Mouse (Mus musculus) liver, postnatal 0 days (tissue): ENCODE results near the gene H1foo. TPM values are rescaled to one million over a fixed set of nuclear protein-coding genes. Genes with fewer than 3 reads are reported as not detected.

ENCODE experiments used
- ATAC-seq: fragments of 200-750 bp; cut with Nextera tagmentation; 2 replicates; pipeline ENCODE4 v1.8.0; 2017; ENCODE audit warnings: mild to moderate bottlenecking, moderate library complexity
- DNase-seq: peaks from one replicate; pipeline ENCODE4 v3.0.0-alpha.2; 2016
- H3K27ac ChIP-seq: fragments of 300-500 bp; sonication (generic); 2 replicates; pipeline ENCODE4 v1.5.1; 2014; ENCODE audit warnings: antibody characterized with exemption, moderate library complexity, mild to moderate bottlenecking, low read depth
- H3K27me3 ChIP-seq: fragments of 300-500 bp; sonication (generic); 2 replicates; pipeline ENCODE4 v1.6.1; 2014; ENCODE audit warnings: low read length, control low read depth, mixed read lengths; ENCODE audit not compliant: insufficient read depth
- H3K36me3 ChIP-seq: fragments of 300-500 bp; sonication (generic); replicated peaks from 2 replicates; pipeline ENCODE4 v1.6.1; 2014; ENCODE audit warnings: mild to moderate bottlenecking, control low read depth, low read length, moderate library complexity, mixed read lengths; ENCODE audit not compliant: insufficient read depth
- H3K4me1 ChIP-seq: fragments of 300-500 bp; sonication (generic); 2 replicates; pipeline ENCODE4 v1.6.1; 2014; ENCODE audit warnings: antibody characterized with exemption, mild to moderate bottlenecking, control low read depth; ENCODE audit not compliant: insufficient read depth
- H3K4me2 ChIP-seq: fragments of 300-500 bp; sonication (generic); 2 replicates; pipeline ENCODE4 v1.6.1; 2014; ENCODE audit warnings: low read depth, mild to moderate bottlenecking, low read length, moderate library complexity, mixed read lengths
- H3K4me3 ChIP-seq: fragments of 300-500 bp; sonication (generic); 2 replicates; pipeline ENCODE4 v1.5.1; 2014; ENCODE audit warnings: low read depth, low read length
- H3K9ac ChIP-seq: fragments of 300-500 bp; sonication (generic); replicated peaks from 2 replicates; pipeline ENCODE4 v1.6.1; 2014; ENCODE audit warnings: mild to moderate bottlenecking, moderate library complexity
- H3K9me3 ChIP-seq: fragments of 300-500 bp; sonication (generic); 2 replicates; pipeline ENCODE4 v1.6.1; 2016; ENCODE audit warnings: mild to moderate bottlenecking, control low read depth, low read length, mixed read lengths
- CTCF ChIP-seq: sonication (generic); IDR thresholded peaks from 2 replicates; pipeline ENCODE4 v1.5.1; 2016; ENCODE audit warnings: antibody characterized with exemption, low read depth
- EP300 ChIP-seq: IDR thresholded peaks from 2 replicates; pipeline ENCODE4 v1.6.1; 2016; ENCODE audit warnings: antibody characterized with exemption, low read depth, mild to moderate bottlenecking
- WGBS: fragments of 180-500 bp; shearing (Covaris S2); extraction: QIAGEN DNeasy Blood & Tissue Kit; methylation state at CpG from one replicate; pipeline ENCODE4 v1.1.7; 2014; ENCODE audit not compliant: insufficient replicate concordance; 5-methylcytosine and 5-hydroxymethylcytosine counted together
- polyA plus RNA-seq: library from polyadenylated mRNA; unstranded; fragments of >200 nt; fragmentation: Nextera tagmentation; extraction: Ambion mirVana; gene quantifications from 2 replicates; pipeline ENCODE4 v1.2.1, GENCODE M21; 2015

The H1foo gene
- polyA plus RNA-seq, 1 experiment from 2014 or later = not detected

- no peak overlapping the region for H3K27ac ChIP-seq
- H3K4me2 ChIP-seq = peak overlapping the region; percentile 79
- H3K9ac ChIP-seq = peak overlapping the region; percentile 47
- DNase-seq = no peak
- no peak for ATAC-seq
- peaks cover 18% of the 10 kb centered on the region for H3K4me1 ChIP-seq
- H3K9me3 ChIP-seq = no peaks in the 10 kb centered on the region
- peaks cover 35% of the 10 kb centered on the region for H3K27me3 ChIP-seq
- no peaks in the 10 kb centered on the region for H3K36me3 ChIP-seq
- TF ChIP-seq CTCF = no peak
- TF ChIP-seq EP300 = no peak
- 1% methylated on average over 60 of the region's 86 CpGs for WGBS
- peak overlapping the region; percentile 57 for H3K4me3 ChIP-seq
These were observed 48.9 kb downstream of the H1foo start for GRCm38 (mm10) chr6:115993463-115994145.

- Histone ChIP-seq H3K36me3 (no peaks in the 10 kb centered on the region), H3K4me3 (peak overlapping the region; percentile 57), H3K4me2 (peak overlapping the region; percentile 79), H3K4me1 (peaks cover 18% of the 10 kb centered on the region), H3K9ac (peak overlapping the region; percentile 47), H3K27ac (peak overlapping the region; percentile 55; the same call in 1 of the 2 replicates), H3K9me3 (no peaks in the 10 kb centered on the region), H3K27me3 (peaks cover 35% of the 10 kb centered on the region)
- peak; percentile 45 for DNase-seq
- TF ChIP-seq CTCF (0 out of 2 replicates have a peak, but pooled peaks have one; percentile 2), EP300 (no peak)
- WGBS = under 1% methylated on average over 66 of the region's 93 CpGs
- ATAC-seq = peak; percentile 54
These were observed 49.6 kb downstream of the H1foo start for GRCm38 (mm10) chr6:115994146-115994876.

- peaks cover 35% of the 10 kb centered on the region for H3K27me3 ChIP-seq
- ATAC-seq (peak; percentile 86), DNase-seq (peak; percentile 92)
- peak within 1 kb of the TSS; percentile 57 for H3K4me3 ChIP-seq
- 1% methylated on average over 40 of the region's 51 CpGs for WGBS
- peaks cover 18% of the 10 kb centered on the region for H3K4me1 ChIP-seq
- H3K4me2 ChIP-seq = peak within 1 kb of the TSS; percentile 79
- peak within 1 kb of the TSS; percentile 47 for H3K9ac ChIP-seq
- no peaks in the 10 kb centered on the region for H3K36me3 ChIP-seq
- TF ChIP-seq CTCF (no peak), EP300 (no peak)
- no peaks in the 10 kb centered on the region for H3K9me3 ChIP-seq
- peak within 1 kb of the TSS; percentile 77 for H3K27ac ChIP-seq
These were observed 50.3 kb downstream of the H1foo start, which contains the start of gene Plxnd1 for GRCm38 (mm10) chr6:115994877-115995520. Gene Plxnd1 (minus strand): TSS chr6:115995005.

- ATAC-seq = no peak
- peaks cover 35% of the 10 kb centered on the region for H3K27me3 ChIP-seq
- no peak for TF ChIP-seq EP300
- no peak for TF ChIP-seq CTCF
- peak overlapping the region; percentile 57; the same call in 1 of the 2 replicates for H3K4me3 ChIP-seq
- H3K4me2 ChIP-seq = peak overlapping the region; percentile 79
- WGBS = 34% methylated on average over 4 of the region's 4 CpGs
- no peak for DNase-seq
- no peak overlapping the region for H3K9ac ChIP-seq
- no peaks in the 10 kb centered on the region for H3K9me3 ChIP-seq
- peaks cover 18% of the 10 kb centered on the region for H3K4me1 ChIP-seq
- H3K27ac ChIP-seq = peak overlapping the region; percentile 77
- no peaks in the 10 kb centered on the region for H3K36me3 ChIP-seq
These were observed 50.8 kb downstream of the H1foo start for GRCm38 (mm10) chr6:115995531-115995941.

- no peak overlapping the region for H3K4me2 ChIP-seq
- peak overlapping the region; percentile 77 for H3K27ac ChIP-seq
- no peaks in the 10 kb centered on the region for H3K36me3 ChIP-seq
- TF ChIP-seq EP300 (no peak), CTCF (peak; percentile 54)
- peaks cover 18% of the 10 kb centered on the region for H3K4me1 ChIP-seq
- H3K9me3 ChIP-seq = no peaks in the 10 kb centered on the region
- H3K4me3 ChIP-seq = no peak overlapping the region
- WGBS = 27% methylated on average over 6 of the region's 6 CpGs
- no peak for DNase-seq
- peak; percentile 18; the same call in 1 of the 2 replicates for ATAC-seq
- H3K27me3 ChIP-seq = peaks cover 32% of the 10 kb centered on the region
- H3K9ac ChIP-seq = no peak overlapping the region
These were observed 51.6 kb downstream of the H1foo start for GRCm38 (mm10) chr6:115996171-115996851.
